Mouse (Mus musculus): Measurements from ENCODE around the gene Ccdc8. TPM values are rescaled to one million over a fixed set of nuclear protein-coding genes. Genes with fewer than 3 reads are reported as not detected.

Gene Ccdc8
- total RNA-seq, 2 experiments from 2014 or later, result 1.3 to 3.8 TPM

DNA sequence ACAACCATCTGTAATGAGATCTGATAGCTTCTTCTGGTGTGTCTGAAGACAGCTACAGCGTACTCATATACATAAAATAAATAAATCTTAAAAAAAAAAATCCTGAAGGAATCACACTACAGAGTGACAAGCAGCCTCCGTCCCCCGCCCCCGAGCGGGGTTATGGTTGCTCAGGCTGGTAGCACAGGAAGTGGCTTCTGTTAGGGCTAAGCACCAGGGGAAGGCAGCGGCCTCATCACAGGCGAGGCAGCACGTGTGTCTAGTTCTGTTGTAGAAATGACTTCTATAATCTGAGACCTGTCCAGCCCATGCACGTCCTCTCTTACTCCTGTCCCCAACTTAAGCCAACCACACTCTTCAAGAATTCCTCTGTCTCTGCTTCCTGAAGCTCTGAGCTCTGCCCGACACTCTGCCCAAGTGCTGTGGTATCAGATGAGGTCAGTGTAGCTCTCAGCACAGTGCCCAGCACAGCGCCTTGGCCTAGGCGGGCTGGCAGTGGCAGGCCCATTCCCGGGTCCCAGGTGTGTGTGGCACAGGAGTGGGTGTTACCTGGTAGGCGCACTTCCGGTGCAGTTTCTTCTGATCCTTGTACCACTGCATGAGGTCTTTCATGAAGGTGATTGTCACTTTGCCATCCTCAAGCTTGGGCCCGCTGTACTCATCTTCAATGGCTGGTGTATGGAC lies 17.0 kb downstream of the Ccdc8 start:
- peak; percentile 42; the same call in 1 of the 2 replicates for ATAC-seq (replicated peaks; ENCODE audit: poor library complexity)

DNA sequence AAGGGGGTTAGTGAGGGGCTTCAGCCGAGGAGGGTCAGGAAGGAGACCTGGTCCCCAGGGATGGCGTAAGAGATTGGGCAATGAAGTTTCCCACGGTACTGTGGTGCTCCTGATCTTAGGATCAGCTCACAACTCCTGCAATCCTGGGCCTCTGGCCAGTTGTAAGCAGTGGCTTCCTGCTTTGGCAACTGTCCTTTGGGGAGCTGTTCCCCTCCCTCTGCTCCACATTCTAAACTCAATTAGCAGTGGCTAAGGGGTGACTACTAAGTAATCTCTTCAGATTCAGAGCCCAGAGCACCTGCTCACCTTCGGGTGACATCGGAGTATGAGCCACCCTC lies 17.5 kb downstream of the Ccdc8 start:
- ATAC-seq (replicated peaks; ENCODE audit: poor library complexity), result no peak

DNA sequence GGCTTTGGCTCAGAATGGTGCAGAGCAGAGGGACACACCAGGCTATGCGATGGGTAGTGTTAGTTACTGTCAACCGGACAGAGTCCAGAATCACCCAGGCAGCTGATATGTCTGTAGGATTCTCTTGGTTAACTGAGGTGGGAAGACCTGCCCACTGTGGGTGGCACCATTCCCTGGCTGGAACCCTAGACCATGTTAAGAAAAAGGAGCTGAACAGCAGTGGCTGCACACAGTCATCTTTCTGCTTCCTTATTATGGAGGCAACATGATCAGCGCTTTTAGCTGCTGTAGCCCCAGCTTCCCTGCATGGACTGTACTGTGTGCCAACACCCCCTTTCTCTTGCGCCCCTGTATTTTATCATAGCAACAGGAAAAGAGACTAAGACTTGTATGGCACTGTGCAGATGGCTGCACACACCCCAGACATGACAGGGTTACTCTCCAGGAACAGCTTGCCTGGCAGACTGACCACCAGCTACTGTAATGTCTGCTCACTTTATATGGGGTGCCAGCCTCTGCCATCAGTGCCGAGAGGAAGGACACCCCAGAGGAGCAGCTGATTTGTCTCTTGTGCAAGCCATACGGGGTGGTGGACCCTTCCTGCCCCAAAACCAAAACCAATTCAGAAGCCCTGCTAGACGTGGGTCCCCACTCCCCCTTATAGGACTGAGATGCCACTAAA lies 19.5 kb downstream of the Ccdc8 start:
- ATAC-seq (replicated peaks; ENCODE audit: poor library complexity), result no peak

DNA sequence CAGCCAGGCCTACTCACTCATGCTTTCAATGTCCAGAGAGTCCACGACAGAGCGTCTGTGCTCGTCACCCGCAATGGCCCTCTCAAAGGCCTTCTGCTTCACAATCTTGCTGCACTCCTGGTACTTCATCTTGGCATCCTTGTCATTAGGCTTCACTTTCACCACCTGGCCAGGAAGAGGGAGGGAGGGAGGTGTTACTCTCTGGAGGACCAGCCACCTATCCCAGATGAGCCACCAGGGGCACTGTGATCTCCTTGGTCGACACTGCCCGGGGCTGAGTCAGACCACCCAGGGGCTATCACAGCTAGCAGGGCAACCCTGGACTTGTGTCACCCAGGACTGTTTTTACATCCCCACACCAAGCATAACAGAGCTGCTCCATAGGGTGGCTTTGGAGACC lies 22.9 kb downstream of the Ccdc8 start:
- no peak for ATAC-seq (replicated peaks; ENCODE audit: poor library complexity)

DNA sequence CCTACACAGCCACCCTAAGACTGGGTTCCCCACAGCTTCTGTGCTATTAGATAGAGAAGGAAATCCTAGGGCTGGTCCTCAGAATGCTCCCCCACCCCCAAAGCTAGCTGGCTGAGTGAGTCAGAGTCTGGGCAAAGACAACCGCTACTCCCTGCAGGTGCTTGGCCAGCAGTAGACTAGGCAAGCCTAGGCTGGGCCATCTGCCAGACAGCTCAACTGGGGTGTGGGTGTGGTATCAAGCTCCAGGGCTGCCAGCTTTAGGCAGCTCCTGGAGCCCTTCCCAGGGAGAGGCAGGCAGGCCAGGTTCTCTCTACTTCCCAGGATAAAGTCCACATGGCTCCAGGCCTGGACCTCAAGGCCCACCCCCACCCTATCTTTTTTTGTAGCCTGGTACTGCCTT lies 24.5 kb downstream of the Ccdc8 start:
- peak; percentile 87 for ATAC-seq (replicated peaks; ENCODE audit: poor library complexity)

DNA sequence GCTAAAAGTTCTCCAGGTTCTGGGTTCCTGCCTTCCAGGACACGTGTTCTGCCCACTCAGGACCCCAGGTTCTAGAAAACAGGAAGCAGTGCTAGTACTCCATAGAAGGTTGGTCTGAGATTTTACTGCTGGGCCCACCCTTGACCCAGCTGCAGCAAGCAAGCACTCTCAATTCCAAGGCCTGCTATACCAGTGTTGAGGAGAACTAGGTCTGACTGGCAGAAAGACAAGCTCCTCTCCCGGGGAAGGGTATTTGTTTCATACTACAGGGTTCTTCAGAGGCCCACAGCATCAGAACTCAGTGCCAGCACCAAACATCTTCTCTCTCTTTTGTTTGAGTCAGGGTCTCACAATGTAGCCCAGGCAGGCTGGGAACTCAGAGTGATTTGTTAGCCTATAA lies 25.4 kb downstream of the Ccdc8 start:
- no peak for ATAC-seq (replicated peaks; ENCODE audit: poor library complexity)

DNA sequence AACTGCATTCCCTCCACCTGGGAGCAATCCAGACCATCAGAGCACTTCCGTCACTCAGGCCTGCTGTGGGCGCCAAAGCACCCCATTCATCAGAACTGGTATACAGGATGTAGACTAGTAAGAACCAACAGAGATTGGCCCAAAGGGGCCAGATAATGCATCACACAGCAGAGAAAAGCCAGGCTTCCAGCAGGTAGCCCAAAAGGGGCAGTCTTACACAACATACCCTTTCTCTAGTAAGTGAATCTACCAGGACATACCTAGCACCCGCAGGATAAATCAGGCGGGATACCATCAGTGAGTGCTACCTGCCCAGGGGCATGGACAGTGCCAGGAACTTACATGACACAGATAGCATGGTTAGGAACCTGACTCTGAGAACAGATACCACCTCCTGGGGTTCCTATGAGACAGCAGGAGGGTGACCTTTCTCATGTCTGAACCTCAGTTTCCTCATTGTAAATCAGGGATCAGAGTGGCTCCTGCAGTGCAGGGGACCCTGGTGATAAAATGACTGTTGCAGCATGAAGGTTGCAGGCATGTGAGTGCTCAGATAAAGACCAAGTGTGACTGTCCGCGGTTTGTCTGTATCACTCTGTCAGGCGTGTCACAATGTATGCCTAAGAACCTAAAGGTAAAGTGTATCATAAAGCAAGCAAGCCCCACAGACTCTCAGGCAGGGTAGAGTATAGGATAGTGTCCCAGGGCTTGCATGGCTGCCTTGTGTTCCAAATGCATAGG lies 27.1 kb downstream of the Ccdc8 start:
- peak; percentile 8; the same call in 1 of the 2 replicates for ATAC-seq (replicated peaks; ENCODE audit: poor library complexity)

DNA sequence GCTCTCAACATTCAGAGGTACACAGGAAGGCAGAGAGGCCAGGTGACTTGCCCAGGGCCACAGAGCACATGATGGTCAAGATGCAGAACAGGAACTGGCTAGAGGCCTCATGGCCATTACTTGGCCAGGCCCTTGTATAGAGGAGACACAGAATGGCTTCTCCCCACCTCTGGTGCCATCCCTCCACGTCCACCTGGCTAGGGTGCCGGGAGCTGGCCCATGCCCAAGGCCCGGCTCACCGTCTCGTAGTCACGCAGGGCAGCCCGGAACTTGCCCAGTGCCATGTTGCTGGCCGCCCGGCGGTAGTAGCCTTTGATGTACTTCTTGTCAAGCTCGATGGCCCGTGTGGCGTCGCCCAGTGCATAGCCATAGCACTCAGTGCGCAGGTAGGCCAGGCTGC lies 29.7 kb downstream of the Ccdc8 start:
- ATAC-seq (replicated peaks; ENCODE audit: poor library complexity), result no peak

DNA sequence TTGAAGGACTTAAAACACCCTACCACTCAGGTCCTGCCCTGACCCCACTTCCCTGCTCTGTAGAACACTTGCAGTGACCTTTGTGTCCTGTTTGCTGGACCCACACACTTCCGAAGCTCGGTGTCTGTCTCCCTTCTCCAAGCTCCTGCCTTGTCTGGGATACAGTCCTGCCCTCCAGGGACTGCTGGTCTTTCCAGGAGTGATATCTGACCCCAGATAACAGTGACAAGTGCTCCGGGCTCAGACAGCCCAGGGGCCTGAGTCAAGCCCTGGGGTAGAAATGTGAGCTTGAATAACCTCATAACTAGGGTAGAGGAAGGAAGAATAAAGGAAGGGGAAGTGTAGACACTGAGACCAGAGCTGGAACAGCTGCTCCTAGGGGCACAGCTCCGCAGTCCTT lies 31.2 kb downstream of the Ccdc8 start:
- ATAC-seq (replicated peaks; ENCODE audit: poor library complexity), result 0 out of 2 replicates have a peak, but pooled peaks have one; percentile 3

DNA sequence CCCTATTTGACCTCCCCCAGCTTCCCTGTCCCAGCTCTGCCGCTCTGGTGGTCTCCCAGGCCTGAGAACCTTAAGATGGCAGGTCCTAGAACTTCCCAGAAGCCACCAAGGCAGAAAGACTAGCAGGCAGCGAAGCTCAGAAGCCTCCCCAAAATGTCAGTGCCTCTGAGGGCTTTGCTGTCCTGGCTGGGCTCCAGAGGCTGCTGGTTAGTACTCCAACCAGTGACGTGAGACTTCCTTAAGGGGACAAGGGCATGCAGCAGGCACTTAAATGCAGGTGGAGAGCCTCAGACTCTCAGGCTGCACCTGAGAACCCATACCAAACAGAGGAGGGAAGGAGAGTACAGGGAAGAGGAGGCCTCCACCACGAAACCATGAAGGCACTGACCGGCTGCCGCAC lies 31.6 kb downstream of the Ccdc8 start:
- ATAC-seq (replicated peaks; ENCODE audit: poor library complexity), result no peak

DNA sequence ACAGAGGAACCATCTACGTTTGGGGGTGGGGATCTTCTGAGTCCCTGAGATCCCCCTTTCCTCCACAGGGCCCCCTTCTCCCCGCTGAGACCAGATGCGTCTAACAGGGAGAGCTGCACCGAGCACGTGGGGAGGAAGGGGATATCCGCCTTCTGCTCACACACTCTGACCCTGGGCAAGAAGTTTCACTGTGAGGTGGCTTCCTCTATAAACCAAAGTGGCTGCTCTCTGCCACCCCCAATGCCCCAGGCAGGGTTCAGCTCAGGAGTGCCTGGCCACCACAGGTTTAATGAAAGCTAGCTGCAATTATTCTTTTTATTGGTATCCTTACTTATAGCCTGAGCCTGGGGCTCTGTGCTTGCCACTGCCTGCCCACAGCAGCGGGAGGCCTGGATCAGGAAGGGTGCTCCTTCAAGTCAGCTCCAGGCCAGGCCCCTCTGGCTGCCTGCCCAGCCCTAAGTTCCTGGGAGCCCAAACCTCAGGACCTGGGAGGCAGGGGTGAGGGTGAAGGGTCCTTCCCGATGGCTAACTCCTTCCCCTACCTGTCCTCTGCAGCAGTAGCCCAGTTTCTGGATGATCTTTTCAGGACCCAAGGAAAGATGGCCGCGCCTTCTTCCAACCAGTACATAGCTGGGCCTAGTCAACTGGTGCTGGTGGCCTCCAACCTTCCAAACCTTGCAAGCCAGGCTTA lies 32.5 kb downstream of the Ccdc8 start:
- peak; percentile 33 for ATAC-seq (replicated peaks; ENCODE audit: poor library complexity)

DNA sequence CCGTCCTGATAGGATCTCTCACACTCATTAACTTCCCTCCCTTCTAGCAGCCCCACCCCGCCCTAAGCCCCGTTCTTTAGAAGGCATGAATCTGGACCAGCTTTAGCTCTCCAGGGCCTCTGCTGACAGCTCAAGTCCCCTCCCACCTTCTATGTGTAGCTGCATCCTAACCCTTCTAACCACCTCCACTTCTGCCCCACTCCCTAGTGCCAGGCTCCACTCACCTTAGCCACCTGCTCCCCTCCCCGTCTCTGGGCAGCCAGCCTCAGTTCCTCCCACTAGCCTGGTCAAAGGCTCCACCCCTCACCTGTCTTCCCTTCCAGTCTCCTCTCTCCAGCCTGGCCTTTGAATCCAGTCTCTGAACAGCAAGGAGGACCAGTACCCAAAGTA lies 33.0 kb downstream of the Ccdc8 start:
- no peak for ATAC-seq (replicated peaks; ENCODE audit: poor library complexity)

DNA sequence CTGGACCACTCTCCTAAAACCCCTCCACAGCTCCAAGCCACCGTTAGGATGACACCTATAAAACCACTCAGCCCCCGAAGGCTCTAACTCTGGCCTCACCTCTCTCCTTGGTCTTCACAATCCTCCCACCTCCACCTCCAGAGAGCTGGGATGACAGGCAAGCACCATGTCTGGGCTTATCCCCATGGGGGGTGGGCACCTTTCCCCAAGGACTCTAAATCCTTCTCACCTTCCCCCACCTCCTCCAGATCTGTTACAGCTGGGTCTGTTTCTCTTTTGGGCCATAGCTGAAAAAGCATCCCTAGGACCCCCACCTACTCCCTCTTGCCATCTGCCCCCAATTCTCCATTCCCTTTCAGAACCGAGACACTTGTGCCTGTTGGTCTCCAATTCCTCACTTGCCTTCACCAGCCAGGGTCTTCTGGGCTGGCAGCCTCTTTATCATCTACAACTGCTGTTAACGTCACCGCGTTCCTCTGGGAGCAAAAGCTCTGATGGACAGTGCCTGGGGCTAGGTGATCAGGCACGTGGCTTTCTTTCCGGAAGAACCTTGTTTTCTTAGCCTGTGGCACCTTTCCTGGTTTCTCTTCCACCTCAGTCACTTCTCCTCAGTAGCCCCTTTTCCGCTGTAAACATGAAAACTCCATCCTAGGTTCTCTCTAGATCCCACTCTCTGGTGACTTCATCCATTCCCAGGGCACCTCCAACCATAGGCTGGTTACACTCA lies 33.6 kb downstream of the Ccdc8 start:
- ATAC-seq (replicated peaks; ENCODE audit: poor library complexity), result no peak

DNA sequence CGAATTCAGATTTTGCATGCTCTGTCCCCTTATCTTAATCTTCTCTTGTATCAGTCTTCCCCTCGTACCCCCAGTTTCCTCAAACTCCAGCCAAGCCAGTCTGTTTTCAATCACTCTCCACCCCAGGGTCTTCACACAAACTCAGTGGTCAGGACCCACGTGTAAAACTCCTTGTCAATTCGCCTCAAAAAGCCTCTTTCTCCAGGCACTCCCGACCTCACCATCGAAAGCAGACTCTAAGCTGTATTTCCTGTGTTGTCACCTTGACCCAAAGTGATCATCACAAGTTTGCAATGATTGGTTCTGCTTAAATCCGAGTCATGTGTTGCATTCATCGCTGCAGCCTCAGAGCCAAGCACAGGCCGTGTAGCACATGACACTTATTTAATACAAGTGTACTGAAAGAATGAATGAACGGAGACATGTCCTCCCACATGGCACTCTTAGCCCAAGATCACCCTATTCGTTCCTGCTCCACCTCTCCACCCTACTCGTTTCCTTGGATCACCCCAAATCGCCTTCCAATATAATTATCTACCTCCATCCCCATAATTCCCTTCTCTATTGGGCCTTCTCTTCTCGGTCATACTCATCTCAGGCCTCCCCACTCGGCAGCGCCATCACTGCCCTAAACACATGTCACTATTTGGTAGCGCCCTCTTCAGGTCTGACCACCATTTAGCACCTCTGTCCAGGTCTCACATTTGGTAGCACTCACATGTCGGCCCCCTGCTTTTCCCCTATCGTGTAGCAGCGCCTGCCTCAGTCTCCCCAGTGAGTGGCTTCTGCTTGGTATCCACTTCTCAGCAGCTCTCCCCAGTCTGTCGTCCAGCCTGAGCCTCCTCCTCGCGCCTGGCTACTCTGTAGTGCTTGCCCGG lies 34.4 kb downstream of the Ccdc8 start:
- peak; percentile 56 for ATAC-seq (replicated peaks; ENCODE audit: poor library complexity)

DNA sequence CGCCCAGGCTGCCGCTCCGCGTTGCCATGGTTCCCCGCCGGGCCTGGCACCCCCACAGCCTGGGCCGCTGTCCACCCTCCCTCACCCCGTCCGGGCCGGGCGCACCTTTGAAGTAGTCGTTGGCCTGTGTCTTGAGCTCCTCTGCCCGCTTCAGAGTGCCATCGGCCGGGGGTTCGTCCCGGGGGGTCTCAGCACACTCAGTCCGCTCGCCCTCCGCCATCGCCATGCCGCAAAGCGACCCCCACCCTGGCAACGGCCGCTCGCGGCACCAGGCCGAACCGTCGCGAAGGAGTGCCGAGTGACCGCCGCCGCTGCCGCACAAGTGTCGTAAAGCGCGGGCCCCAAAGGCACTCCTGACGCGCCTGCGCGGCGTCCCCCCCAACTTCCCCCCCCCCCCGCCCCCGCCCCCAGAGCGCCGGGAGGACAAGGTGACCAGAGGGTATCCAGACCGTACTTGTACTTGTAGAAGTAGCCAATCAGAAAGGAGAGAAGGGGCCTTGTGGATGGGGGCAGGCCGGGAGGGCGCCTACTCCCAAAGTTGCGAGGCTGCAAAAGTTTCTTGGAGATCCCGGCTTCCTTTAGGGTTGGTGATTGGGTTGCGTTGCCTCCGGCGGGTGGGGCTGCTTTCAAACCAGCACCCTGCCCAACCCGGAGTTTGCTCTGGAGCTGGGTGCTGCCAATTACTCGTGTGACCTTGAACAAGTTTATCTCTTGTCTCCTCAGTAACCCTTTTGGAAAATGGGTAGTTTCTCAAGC lies 35.3 kb downstream of the Ccdc8 start, which contains the start of gene Ppp5c:
Gene Ppp5c, minus strand, starts transcription at position 337 of the 756 bp plus-strand sequence.
- peak; percentile 65 for ATAC-seq (replicated peaks; ENCODE audit: poor library complexity)

DNA sequence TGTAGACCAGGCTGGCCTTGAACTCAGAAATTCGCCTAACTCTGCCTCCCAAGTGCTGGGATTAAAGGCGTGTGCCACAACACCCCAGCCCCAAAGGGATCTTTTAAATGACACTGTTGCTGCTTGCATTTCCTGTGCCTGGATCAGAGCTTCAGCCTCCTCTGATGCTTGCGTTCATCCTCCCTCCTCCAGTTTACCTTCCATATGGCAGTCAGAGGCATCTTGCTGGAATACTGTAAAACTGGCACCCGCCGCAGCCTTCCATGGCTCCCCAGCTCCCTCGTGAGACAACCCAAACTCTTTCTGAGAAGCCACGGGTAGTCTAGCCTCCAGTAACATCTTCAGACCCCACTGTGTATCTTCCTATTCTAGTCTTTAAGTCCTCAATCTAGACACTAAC lies 36.4 kb downstream of the Ccdc8 start:
- ATAC-seq (replicated peaks; ENCODE audit: poor library complexity), result no peak

DNA sequence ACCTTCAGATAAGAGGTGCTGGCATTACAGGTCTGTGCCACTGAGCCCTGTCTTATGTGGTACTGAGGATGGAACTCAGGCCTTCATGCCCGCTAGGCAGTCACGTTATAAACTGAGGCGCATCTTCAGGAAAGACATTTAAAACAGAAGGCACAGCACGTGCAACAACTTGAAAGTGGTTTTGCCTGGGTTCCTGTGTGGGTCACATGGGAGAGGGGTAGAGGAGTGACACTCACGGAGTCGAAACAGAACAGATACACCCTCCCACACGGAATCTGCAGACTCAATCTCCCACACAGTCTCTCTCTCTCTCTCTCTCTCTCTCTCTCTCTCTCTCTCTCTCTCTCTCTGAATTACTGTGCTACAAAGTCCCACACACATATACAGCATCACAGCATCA lies 37.7 kb downstream of the Ccdc8 start:
- no peak for ATAC-seq (replicated peaks; ENCODE audit: poor library complexity)

DNA sequence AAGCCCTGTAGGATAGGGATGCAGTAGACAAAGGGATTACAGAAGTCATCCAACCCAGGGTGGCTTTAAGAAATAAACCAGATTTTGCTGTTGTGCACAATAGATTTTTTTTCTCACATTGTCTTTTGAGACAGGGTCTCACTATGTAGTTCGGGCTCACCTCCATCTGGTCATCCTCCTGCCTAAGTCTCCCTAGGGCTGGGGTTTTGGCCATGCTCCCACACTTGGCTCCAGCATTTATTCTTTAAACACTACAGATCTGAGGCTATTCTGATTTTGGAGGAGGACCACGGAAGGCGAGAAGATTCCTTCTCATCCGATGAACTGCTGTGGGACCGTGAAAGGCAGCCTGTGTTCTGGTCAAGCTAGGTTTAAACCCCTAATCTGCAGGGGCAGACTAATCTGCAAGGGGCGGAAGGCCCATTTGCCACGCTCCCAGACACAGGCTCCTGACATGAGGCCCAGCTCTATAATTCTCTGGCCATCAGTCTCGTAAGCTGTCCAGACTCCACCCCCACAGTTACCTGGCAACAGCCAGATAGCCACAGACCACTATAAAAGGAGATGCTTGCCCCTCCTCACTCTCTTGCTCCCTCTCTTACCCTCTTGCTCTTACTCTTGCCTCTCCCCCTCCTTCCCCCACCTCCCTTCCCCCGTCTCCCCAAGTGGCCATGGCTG lies 45.6 kb downstream of the Ccdc8 start:
- ATAC-seq (replicated peaks; ENCODE audit: poor library complexity), result no peak
